Mouse (Mus musculus) embryonic facial prominence, embryonic 14.5 days (tissue): ENCODE measurements around the gene Eif3l. TPM values are rescaled to one million over a fixed set of nuclear protein-coding genes. Genes with fewer than 3 reads are reported as not detected.

Experiments
- ATAC-seq: fragments of 200-750 bp; cut with Nextera tagmentation; 2 replicates; pipeline ENCODE4 v1.8.0; 2017; ENCODE audit warnings: low read depth, moderate number of reproducible peaks, moderate TSS enrichment
- DNase-seq: peaks from one replicate; pipeline ENCODE4 v3.0.0-alpha.2; 2015; ENCODE audit warnings: low spot score
- H3K27ac ChIP-seq: fragments of 300-500 bp; sonication (generic); replicated peaks from 2 replicates; pipeline ENCODE4 v1.5.1; 2014; ENCODE audit warnings: low read depth, mild to moderate bottlenecking, low read length, moderate library complexity
- H3K27me3 ChIP-seq: fragments of 300-500 bp; sonication (generic); replicated peaks from 2 replicates; pipeline ENCODE4 v1.6.1; 2014; ENCODE audit warnings: low read length; ENCODE audit not compliant: control insufficient read depth, insufficient read depth
- H3K36me3 ChIP-seq: fragments of 300-500 bp; sonication (generic); 2 replicates; pipeline ENCODE4 v1.6.1; 2014; ENCODE audit warnings: low read length, mixed read lengths; ENCODE audit not compliant: control insufficient read depth, insufficient read depth
- H3K4me1 ChIP-seq: fragments of 300-500 bp; sonication (generic); 2 replicates; pipeline ENCODE4 v1.6.1; 2014; ENCODE audit warnings: antibody characterized with exemption, low read length; ENCODE audit not compliant: control insufficient read depth, insufficient read depth
- H3K4me2 ChIP-seq: fragments of 300-500 bp; sonication (generic); 2 replicates; pipeline ENCODE4 v1.6.1; 2014; ENCODE audit warnings: low read depth, mild to moderate bottlenecking, low read length, moderate library complexity, mixed read lengths
- H3K4me3 ChIP-seq: fragments of 300-500 bp; sonication (generic); 2 replicates; pipeline ENCODE4 v1.5.1; 2014; ENCODE audit warnings: low read depth, mild to moderate bottlenecking, low read length
- H3K9ac ChIP-seq: fragments of 300-500 bp; sonication (generic); 2 replicates; pipeline ENCODE4 v1.6.1; 2014; ENCODE audit warnings: low read depth, mild to moderate bottlenecking, low read length, moderate library complexity, mixed read lengths
- H3K9me3 ChIP-seq: fragments of 300-500 bp; sonication (generic); 2 replicates; pipeline ENCODE4 v1.6.1; 2016; ENCODE audit warnings: low read length; ENCODE audit not compliant: control insufficient read depth
- WGBS: fragments of 180-500 bp; shearing (Covaris S2); extraction: QIAGEN DNeasy Blood & Tissue Kit; methylation state at CpG from one replicate; pipeline ENCODE4 v1.1.7; 2014; 5-methylcytosine and 5-hydroxymethylcytosine counted together
- polyA plus RNA-seq: library from polyadenylated mRNA; unstranded; fragments of >200 nt; fragmentation: Nextera tagmentation; extraction: Ambion mirVana; gene quantifications from 2 replicates; pipeline ENCODE4 v1.2.1, GENCODE M21; 2014

Gene Eif3l
- polyA plus RNA-seq, 1 experiment from 2014 or later: 197 TPM

DNA sequence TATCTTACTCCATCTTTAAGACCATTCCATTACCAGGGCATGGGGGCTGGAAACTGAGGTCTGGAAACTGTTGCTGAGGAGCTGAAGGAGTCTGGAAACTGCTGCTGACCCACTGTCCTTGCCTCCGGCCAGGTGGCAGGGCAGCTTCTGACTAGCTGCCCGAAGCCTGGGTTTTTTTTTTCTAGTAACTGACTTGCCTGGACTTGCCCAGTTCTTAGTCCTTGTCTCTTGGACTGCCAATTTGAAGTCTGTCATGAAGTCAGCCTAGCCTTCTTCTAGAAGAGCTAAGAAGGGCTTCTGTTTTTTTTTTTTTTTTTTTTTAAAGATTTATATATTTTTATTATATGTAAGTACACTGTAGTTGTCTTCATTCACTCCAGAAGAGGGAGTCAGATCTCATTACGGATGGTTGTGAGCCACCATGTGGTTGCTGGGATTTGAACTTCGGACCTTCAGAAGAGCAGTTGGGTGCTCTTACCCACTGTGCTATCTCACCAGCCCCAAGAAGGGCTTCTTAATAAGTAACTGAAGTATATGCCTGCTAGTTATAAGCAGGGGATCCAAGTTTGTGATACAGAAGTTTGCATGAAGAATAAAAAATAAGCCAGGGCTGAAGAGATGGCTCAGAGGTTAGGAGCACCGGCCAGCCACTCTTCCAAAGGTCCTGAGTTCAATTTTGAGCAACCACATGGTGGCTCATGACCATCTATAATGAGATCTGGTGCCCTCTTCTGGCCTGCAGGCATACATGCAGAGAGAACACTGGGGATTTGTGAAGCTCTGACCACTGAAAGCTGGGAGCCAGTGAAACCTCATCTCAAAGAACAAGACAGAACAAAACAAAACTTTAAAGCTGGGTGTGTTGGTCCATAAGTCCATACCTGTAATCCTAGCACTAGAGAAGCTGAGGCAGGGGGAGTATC, 3.6 kb upstream of the Eif3l start:
- ATAC-seq (no peak), DNase-seq (peak; percentile 17)
- H3K4me1 ChIP-seq: peaks cover 10% of the 10 kb centered on the region
- H3K4me3 ChIP-seq: no peak overlapping the region
- H3K4me2 ChIP-seq: no peak overlapping the region
- H3K36me3 ChIP-seq: peaks cover 2% of the 10 kb centered on the region
- no peaks in the 10 kb centered on the region for H3K27me3 ChIP-seq
- H3K27ac ChIP-seq: no peak overlapping the region
- 65% methylated on average over 5 of the region's 5 CpGs for WGBS
- no peaks in the 10 kb centered on the region for H3K9me3 ChIP-seq
- no peak overlapping the region for H3K9ac ChIP-seq

DNA sequence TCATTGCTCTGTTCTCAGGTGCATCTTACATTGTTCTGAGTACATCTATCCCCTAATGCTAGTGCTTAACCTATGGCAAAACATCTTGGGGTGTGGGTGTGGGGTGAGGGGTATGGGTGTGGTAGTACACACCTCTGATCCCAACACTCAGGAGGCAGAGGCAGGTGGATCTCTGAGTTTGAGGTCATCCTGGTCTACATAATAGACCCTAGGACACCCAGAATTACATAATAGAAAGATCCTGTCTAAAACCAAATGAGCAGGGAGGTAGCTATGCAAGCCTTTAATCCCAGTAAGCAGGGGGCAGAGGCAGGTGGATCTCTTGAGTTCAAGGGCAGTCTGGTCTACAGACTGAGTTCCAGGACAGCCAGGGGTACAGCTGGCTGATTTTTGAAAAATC, 1.2 kb upstream of the Eif3l start:
- DNase-seq: no peak

GRCm38 (mm10) chr15:79074446-79074845, 533 bp upstream of the Eif3l start:
- 37% methylated on average over 10 of the region's 10 CpGs for WGBS
- H3K4me1 ChIP-seq: peaks cover 10% of the 10 kb centered on the region
- DNase-seq: no peak
- H3K4me3 ChIP-seq: peak overlapping the region; percentile 76
- peak overlapping the region; percentile 78 for H3K27ac ChIP-seq
- H3K27me3 ChIP-seq: no peaks in the 10 kb centered on the region
- H3K36me3 ChIP-seq: peaks cover 33% of the 10 kb centered on the region
- ATAC-seq: no peak
- peak overlapping the region; percentile 82 for H3K9ac ChIP-seq
- no peaks in the 10 kb centered on the region for H3K9me3 ChIP-seq
- H3K4me2 ChIP-seq: peak overlapping the region; percentile 70

More for the DNA sequence above, 1.2 kb upstream of the Eif3l start:
- ATAC-seq: no peak
- no peak overlapping the region for H3K27ac ChIP-seq
- H3K9me3 ChIP-seq: no peaks in the 10 kb centered on the region
- no peak overlapping the region for H3K4me3 ChIP-seq
- H3K4me1 ChIP-seq: peaks cover 10% of the 10 kb centered on the region
- no peak overlapping the region for H3K4me2 ChIP-seq
- H3K9ac ChIP-seq: no peak overlapping the region
- peaks cover 26% of the 10 kb centered on the region for H3K36me3 ChIP-seq
- H3K27me3 ChIP-seq: no peaks in the 10 kb centered on the region

- Histone ChIP-seq H3K9me3 (no peaks in the 10 kb centered on the region), H3K27ac (0 out of 2 replicates have a peak overlapping the region, but pooled peaks have one; percentile 18), H3K27me3 (no peaks in the 10 kb centered on the region), H3K9ac (peak overlapping the region; percentile 82), H3K4me3 (peak overlapping the region; percentile 76), H3K4me1 (peaks cover 10% of the 10 kb centered on the region), H3K4me2 (peak overlapping the region; percentile 70), H3K36me3 (peaks cover 44% of the 10 kb centered on the region)
- WGBS: 36% methylated on average over 15 of the region's 15 CpGs
- ATAC-seq: no peak
- DNase-seq: no peak
These were observed 833 bp downstream of the Eif3l start for GRCm38 (mm10) chr15:79075658-79076365.

DNA sequence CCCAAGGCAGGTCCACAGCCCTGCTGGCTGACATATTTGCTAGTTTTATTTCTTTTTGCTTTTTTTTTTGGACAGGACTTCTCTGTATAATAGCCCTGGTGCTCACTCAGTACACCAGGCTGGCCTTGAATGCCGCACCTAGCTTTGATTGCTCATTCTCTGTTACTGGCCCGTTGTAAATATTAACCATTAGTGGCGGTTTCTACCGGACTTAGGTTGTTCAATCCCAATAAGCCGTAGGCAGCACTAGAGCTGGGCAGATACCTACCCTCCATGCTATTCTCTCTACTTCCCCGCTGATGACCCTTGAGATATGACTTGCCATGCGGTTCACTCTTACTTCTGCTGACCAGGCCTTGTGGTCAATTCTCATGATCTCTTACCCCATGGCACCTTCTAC, 4.6 kb downstream of the Eif3l start:
- Histone ChIP-seq H3K4me2 (no peak overlapping the region), H3K36me3 (peaks cover 82% of the 10 kb centered on the region), H3K27me3 (no peaks in the 10 kb centered on the region), H3K27ac (no peak overlapping the region), H3K4me1 (peaks cover 6% of the 10 kb centered on the region), H3K4me3 (no peak overlapping the region), H3K9ac (no peak overlapping the region), H3K9me3 (no peaks in the 10 kb centered on the region)
- no peak for ATAC-seq
- 97% methylated on average over 7 of the region's 7 CpGs for WGBS
- DNase-seq: no peak

DNA sequence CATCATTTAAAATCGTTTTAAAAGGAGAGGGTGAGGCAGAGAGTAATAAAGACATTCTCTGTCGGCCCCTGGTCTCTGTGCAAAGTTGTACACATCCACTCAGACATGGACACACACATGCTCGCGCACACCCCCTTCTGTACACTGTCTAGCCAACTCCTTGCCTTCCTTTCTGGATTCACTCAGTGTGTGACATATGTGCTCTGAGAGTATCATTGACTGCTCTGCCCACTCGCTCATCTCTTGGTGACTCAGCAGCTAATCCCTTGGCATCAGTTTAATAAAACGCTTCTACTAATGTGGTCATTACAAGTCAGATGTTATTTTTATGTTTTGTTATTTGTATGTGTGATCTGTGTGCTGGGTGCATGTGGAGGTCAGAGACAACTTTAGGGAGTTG, 17.3 kb downstream of the Eif3l start:
- Histone ChIP-seq H3K9me3 (no peaks in the 10 kb centered on the region), H3K4me1 (no peaks in the 10 kb centered on the region), H3K4me3 (no peak overlapping the region), H3K36me3 (peaks cover 89% of the 10 kb centered on the region), H3K27ac (no peak overlapping the region), H3K9ac (no peak overlapping the region), H3K27me3 (no peaks in the 10 kb centered on the region), H3K4me2 (no peak overlapping the region)
- DNase-seq (no peak), ATAC-seq (no peak)
- WGBS: 88% methylated on average over 6 of the region's 6 CpGs

- H3K9ac ChIP-seq: no peak overlapping the region
- ATAC-seq (no peak), DNase-seq (no peak)
- no peak overlapping the region for H3K4me2 ChIP-seq
- H3K9me3 ChIP-seq: no peaks in the 10 kb centered on the region
- no peaks in the 10 kb centered on the region for H3K27me3 ChIP-seq
- H3K27ac ChIP-seq: 0 out of 2 replicates have a peak overlapping the region, but pooled peaks have one; percentile 2
- no peak overlapping the region for H3K4me3 ChIP-seq
- 67% methylated on average over 7 of the region's 7 CpGs for WGBS
- H3K36me3 ChIP-seq: peaks cover 80% of the 10 kb centered on the region
- H3K4me1 ChIP-seq: peaks cover 8% of the 10 kb centered on the region; the same call in 1 of the 2 replicates
These were observed 18.3 kb downstream of the Eif3l start for GRCm38 (mm10) chr15:79093083-79093839.

- peaks cover 60% of the 10 kb centered on the region for H3K36me3 ChIP-seq
- no peak overlapping the region for H3K27ac ChIP-seq
- H3K4me3 ChIP-seq: no peak overlapping the region
- no peak overlapping the region for H3K9ac ChIP-seq
- ATAC-seq (no peak), DNase-seq (no peak)
- H3K27me3 ChIP-seq: no peaks in the 10 kb centered on the region
- H3K4me1 ChIP-seq: peaks cover 11% of the 10 kb centered on the region
- no peaks in the 10 kb centered on the region for H3K9me3 ChIP-seq
- no peak overlapping the region for H3K4me2 ChIP-seq
- 82% methylated on average over 5 of the region's 5 CpGs for WGBS
These were observed 20.5 kb downstream of the Eif3l start for GRCm38 (mm10) chr15:79095483-79095882.
